Mouse (Mus musculus): ENCODE measurements around the gene Alpk3.

- TF ChIP-seq POLR2A (IDR thresholded peaks at IDR 0.05; ENCODE audit: control insufficient read depth, low read depth, low read length) (no peak), CTCF (IDR thresholded peaks at IDR 0.05; ENCODE audit: control insufficient read depth, insufficient read depth, insufficient replicate concordance, low read depth, low read length) (no peak)
These were observed 4.5 kb downstream of the Alpk3 start for GRCm38 (mm10) chr7:81061936-81062335.
